Mouse (Mus musculus) limb, embryonic 15.5 days (tissue): ENCODE data around the gene Dmpk. TPM values are rescaled to one million over a fixed set of nuclear protein-coding genes. Genes with fewer than 3 reads are reported as not detected.
A peak's percentile ranks its signal among the peaks of the same experiment; 100 is the strongest.

Source experiments
- ATAC-seq: fragments of 200-750 bp; cut with Nextera tagmentation; 2 replicates; pipeline ENCODE4 v1.8.0; 2017; ENCODE audit warnings: low read depth, moderate TSS enrichment; ENCODE audit not compliant: insufficient number of reproducible peaks, low FRiP score, low TSS enrichment
- H3K27ac ChIP-seq: fragments of 300-500 bp; sonication (generic); 2 replicates; pipeline ENCODE4 v1.5.1; 2015; ENCODE audit warnings: moderate library complexity, mild to moderate bottlenecking, inconsistent platforms
- H3K27me3 ChIP-seq: fragments of 300-500 bp; sonication (generic); 2 replicates; pipeline ENCODE4 v1.6.1; 2015; ENCODE audit warnings: inconsistent platforms
- H3K36me3 ChIP-seq: fragments of 300-500 bp; sonication (generic); 2 replicates; pipeline ENCODE4 v1.6.1; 2015; ENCODE audit warnings: inconsistent platforms
- H3K4me1 ChIP-seq: fragments of 300-500 bp; sonication (generic); 2 replicates; pipeline ENCODE4 v1.6.1; 2015; ENCODE audit warnings: inconsistent platforms
- H3K4me2 ChIP-seq: fragments of 300-500 bp; sonication (generic); 2 replicates; pipeline ENCODE4 v1.6.1; 2015; ENCODE audit warnings: mild to moderate bottlenecking, inconsistent platforms
- H3K4me3 ChIP-seq: fragments of 300-500 bp; sonication (generic); 2 replicates; pipeline ENCODE4 v1.5.1; 2015; ENCODE audit warnings: mild to moderate bottlenecking, inconsistent platforms
- H3K9ac ChIP-seq: fragments of 300-500 bp; sonication (generic); 2 replicates; pipeline ENCODE4 v1.6.1; 2015; ENCODE audit warnings: inconsistent platforms
- H3K9me3 ChIP-seq: fragments of 300-500 bp; sonication (generic); 2 replicates; pipeline ENCODE4 v1.6.1; 2016; ENCODE audit warnings: inconsistent platforms
- WGBS: fragments of 180-500 bp; shearing (Covaris S2); methylation state at CpG from one replicate; pipeline ENCODE4 v1.1.7; 2015; 5-methylcytosine and 5-hydroxymethylcytosine counted together
- polyA plus RNA-seq: library from polyadenylated mRNA; unstranded; fragments of >200 nt; fragmentation: Nextera tagmentation; extraction: Ambion mirVana; gene quantifications from 2 replicates; pipeline ENCODE4 v1.2.1, GENCODE M21; 2015

The Dmpk gene
- 32.5 and 64.0 TPM in 2 replicates for polyA plus RNA-seq

DNA sequence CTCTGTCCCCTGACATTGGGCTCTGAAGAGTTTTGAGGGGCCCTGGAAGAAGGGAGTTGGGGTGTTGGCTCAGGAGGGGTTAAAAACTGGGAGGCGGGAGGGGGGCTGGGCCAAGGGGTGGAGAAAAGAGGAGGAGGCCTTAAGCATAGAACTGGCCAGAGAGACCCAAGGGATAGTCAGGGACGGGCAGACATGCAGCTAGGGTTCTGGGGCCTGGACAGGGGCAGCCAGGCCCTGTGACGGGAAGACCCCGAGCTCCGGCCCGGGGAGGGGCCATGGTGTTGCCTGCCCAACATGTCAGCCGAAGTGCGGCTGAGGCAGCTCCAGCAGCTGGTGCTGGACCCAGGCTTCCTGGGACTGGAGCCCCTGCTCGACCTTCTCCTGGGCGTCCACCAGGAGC is at the start of gene Dmpk:
Gene Dmpk, plus strand, starts transcription at position 149 of the 400 bp plus-strand sequence.
- Histone ChIP-seq H3K4me2 (peak within 1 kb of the TSS; percentile 45), H3K9ac (peak within 1 kb of the TSS; percentile 26; the same call in 1 of the 2 replicates)

DNA sequence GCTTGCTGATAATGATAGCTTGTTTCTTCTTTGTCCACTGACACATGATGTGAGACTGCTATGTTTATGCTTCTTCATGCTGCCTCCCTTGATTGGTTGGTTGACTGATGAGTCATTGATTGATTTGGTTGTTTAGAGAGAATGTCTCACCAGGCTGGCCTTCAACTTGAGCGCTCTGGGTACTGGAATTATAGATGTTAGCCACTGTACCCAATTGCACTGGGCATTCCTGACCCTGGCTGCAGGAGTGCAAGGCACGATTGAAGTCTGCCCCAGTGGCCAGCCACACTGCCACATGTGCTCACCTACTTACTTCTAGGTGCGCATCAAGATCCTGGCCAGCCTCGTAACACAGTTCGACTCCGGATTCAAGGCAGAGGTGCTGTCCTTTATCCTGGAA is 39.0 kb upstream of the Dmpk start:
- no peak for ATAC-seq
- H3K36me3 ChIP-seq: peaks cover 99% of the 10 kb centered on the region
- no peaks in the 10 kb centered on the region for H3K4me1 ChIP-seq
- H3K27me3 ChIP-seq: no peaks in the 10 kb centered on the region
- H3K9ac ChIP-seq: no peak overlapping the region
- no peak overlapping the region for H3K27ac ChIP-seq
- H3K4me2 ChIP-seq: no peak overlapping the region
- WGBS: 93% methylated on average over 6 of the region's 6 CpGs
- H3K9me3 ChIP-seq: no peaks in the 10 kb centered on the region
- H3K4me3 ChIP-seq: no peak overlapping the region

More for the DNA sequence above, at the start of gene Dmpk:
- Histone ChIP-seq H3K36me3 (peaks cover 65% of the 10 kb centered on the region), H3K27ac (peak within 1 kb of the TSS; percentile 73), H3K4me1 (peaks cover 58% of the 10 kb centered on the region), H3K9me3 (no peaks in the 10 kb centered on the region), H3K4me3 (peak within 1 kb of the TSS; percentile 34), H3K27me3 (no peaks in the 10 kb centered on the region)
- WGBS: 37% methylated on average over 10 of the region's 10 CpGs
- ATAC-seq: peak; percentile 45

DNA sequence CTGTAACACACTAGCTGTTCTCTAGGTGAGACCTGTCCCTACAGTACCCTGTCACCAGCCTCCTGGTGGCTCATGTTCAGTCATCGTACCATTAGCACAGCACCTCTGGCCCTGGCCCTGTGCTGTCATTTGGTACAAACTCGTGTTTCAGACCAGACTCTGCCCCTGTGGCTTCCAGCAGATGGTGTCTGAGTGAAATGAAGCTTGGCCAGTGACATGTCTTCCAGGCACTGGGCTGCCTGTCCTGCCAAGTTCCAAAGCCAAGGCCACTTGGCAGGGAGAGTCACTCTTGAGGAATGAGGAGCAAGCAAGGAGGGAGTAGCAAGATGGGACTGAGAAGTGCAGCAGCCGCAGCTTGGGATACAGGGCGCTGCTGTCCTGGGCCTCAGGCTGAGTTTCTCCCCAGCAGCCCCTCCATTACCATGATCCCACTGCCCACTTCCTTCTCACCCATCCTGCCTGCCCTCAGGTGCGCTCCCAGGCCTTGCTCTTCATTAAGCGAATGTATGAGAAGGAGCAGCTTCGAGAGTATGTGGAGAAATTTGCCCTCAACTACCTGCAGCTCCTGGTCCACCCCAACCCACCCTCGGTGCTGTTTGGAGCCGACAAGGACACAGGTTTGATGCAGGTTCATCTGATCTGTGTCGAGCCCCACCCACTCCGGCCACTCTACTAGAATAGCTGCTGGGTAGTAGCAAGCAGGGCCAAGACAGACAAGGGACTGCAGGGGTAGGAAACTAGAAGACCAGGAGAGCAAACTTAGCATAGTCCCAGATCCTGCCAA is 37.2 kb upstream of the Dmpk start:
- Histone ChIP-seq H3K9me3 (no peaks in the 10 kb centered on the region), H3K27me3 (no peaks in the 10 kb centered on the region), H3K27ac (no peak overlapping the region), H3K36me3 (peaks cover 99% of the 10 kb centered on the region), H3K9ac (no peak overlapping the region), H3K4me1 (no peaks in the 10 kb centered on the region), H3K4me3 (no peak overlapping the region), H3K4me2 (no peak overlapping the region)
- no peak for ATAC-seq
- WGBS: 89% methylated on average over 11 of the region's 11 CpGs

DNA sequence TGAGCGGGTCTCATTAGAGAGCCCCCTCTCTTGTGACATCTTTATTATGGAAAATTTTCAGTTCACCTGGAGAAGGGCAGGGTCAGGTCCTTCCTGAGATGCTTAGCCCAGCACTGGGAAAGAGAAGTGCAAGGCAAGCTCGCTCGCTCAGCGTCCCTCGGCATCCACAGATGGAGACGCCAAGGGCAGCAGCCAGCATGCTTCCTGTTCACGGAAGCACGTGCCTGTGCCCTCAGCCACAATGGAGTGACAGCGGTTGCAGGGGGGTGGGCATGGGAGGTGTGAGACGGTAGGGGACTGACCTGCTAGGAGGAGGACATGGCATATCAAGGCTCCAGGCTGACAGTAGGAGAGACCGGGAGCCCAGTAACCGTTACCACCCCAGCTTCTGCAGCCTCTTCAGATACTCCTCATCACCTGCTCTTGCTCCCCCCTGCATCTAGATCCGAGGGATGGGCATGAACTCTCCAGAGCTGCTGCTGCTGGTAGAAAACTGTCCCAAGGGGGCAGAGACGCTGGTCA is 35.6 kb upstream of the Dmpk start:
- no peak overlapping the region for H3K4me3 ChIP-seq
- ATAC-seq: no peak
- 87% methylated on average over 14 of the region's 14 CpGs for WGBS
- H3K27me3 ChIP-seq: no peaks in the 10 kb centered on the region
- no peak overlapping the region for H3K27ac ChIP-seq
- peaks cover 98% of the 10 kb centered on the region for H3K36me3 ChIP-seq
- no peak overlapping the region for H3K4me2 ChIP-seq
- no peaks in the 10 kb centered on the region for H3K4me1 ChIP-seq
- H3K9me3 ChIP-seq: no peaks in the 10 kb centered on the region
- H3K9ac ChIP-seq: no peak overlapping the region

DNA sequence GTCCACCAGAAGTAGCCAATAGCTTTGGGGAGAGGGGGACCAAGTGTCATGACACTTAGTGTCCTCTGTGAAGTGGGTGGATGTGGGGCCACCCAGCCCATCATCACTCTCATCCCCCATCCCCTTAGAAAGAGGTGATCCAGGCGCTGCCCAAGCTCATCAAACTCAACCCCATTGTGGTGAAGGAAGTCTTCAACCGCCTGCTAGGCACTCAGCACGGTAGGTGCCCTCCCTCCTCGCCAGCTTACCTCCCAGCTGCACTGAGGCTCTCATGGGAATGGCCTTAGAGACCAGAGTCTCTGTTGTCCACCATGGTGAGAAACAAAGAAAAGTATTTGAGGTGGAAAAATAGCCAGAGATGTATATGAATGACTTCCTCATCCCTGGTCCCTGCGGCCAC is 34.4 kb upstream of the Dmpk start:
- Histone ChIP-seq H3K36me3 (peaks cover 94% of the 10 kb centered on the region), H3K4me3 (no peak overlapping the region), H3K27ac (no peak overlapping the region), H3K9ac (no peak overlapping the region), H3K4me2 (no peak overlapping the region), H3K4me1 (peaks cover 6% of the 10 kb centered on the region), H3K9me3 (no peaks in the 10 kb centered on the region), H3K27me3 (no peaks in the 10 kb centered on the region)
- 87% methylated on average over 5 of the region's 5 CpGs for WGBS
- ATAC-seq: no peak

DNA sequence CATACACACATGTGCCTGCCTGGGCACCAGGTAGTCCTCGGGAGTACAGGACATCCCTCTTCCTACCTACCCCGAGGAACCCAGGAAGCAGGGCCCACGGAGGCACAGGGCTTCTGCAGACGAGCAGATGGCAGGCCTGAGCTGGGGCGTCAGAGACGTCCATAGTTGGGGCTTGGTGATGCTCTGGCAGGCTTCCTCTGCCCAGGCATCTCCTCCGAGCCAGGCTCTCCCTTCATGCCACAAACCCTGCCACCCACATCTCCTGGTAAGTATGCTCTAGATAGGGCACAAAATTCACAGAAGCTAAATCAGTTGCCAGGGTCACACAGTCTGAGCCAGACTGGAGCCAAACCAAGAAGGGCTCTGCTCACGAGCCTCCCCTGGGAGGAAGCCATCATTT is 33.5 kb upstream of the Dmpk start:
- no peak overlapping the region for H3K9ac ChIP-seq
- no peak overlapping the region for H3K4me3 ChIP-seq
- peaks cover 10% of the 10 kb centered on the region for H3K4me1 ChIP-seq
- peaks cover 87% of the 10 kb centered on the region for H3K36me3 ChIP-seq
- no peak for ATAC-seq
- H3K27me3 ChIP-seq: no peaks in the 10 kb centered on the region
- no peak overlapping the region for H3K27ac ChIP-seq
- no peaks in the 10 kb centered on the region for H3K9me3 ChIP-seq
- WGBS: 86% methylated on average over 8 of the region's 8 CpGs
- no peak overlapping the region for H3K4me2 ChIP-seq

DNA sequence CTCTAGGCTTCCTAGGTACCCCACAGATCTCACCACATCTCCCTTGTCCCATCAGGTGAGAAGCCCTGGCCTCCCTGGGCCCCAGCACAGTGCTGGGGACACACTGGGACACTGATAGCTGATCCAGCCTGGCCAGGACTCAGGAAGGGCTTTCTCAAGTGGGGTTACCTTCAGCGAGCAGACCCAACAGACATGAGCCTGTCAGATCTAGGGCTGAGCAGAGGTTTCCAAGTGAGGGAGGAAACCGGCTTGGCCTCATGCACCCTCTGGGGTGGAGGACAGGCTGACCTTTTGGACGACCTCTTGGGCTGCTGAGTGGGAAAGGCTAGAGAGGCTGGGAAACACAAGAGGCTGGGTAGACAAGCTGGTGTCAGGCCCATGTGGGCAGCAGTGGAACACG is 32.5 kb upstream of the Dmpk start:
- WGBS: 70% methylated on average over 4 of the region's 4 CpGs
- Histone ChIP-seq H3K27ac (no peak overlapping the region), H3K36me3 (peaks cover 80% of the 10 kb centered on the region), H3K9ac (no peak overlapping the region), H3K4me1 (peaks cover 10% of the 10 kb centered on the region), H3K27me3 (no peaks in the 10 kb centered on the region), H3K4me2 (no peak overlapping the region), H3K4me3 (no peak overlapping the region), H3K9me3 (no peaks in the 10 kb centered on the region)
- ATAC-seq: no peak

DNA sequence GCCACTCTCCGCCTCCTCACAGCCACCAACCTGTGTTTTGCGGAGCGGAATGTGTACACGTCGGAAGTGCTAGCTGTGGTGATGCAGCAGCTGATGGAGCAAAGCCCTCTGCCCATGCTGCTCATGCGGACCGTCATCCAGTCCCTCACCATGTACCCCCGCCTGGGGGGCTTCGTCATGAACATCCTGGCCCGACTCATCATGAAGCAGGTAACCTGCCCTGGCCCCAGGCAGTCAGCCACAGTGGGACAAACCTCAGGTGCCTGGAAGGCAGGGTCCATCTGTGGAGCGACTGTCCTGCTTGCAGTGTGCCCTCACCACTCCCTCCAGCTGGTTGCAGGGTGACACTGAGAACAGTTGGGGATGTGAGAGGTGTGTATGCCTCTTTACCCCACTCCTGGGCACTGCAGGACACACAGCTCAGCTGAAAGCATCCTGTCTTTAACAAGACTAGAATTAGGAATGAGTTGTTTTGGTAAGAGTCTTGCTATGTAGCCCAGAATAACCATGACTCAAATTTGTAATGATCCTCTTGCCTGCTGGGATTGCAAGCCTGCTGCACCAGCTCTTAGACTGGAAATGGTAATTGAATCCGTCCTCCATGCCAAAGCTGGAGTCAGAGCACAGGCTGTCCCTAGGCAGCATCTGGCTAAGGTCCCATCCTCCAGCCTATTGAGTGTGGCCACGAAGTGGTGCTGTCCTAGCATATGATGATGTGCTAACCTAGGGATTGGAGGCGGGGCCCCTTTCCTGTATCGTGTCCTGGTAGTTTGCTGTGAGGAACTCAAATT is 31.1 kb upstream of the Dmpk start:
- Histone ChIP-seq H3K27me3 (no peaks in the 10 kb centered on the region), H3K4me3 (no peak overlapping the region), H3K36me3 (peaks cover 66% of the 10 kb centered on the region), H3K9ac (no peak overlapping the region), H3K4me1 (peaks cover 10% of the 10 kb centered on the region), H3K9me3 (no peaks in the 10 kb centered on the region), H3K4me2 (no peak overlapping the region), H3K27ac (no peak overlapping the region)
- no peak for ATAC-seq
- WGBS: 85% methylated on average over 15 of the region's 15 CpGs

DNA sequence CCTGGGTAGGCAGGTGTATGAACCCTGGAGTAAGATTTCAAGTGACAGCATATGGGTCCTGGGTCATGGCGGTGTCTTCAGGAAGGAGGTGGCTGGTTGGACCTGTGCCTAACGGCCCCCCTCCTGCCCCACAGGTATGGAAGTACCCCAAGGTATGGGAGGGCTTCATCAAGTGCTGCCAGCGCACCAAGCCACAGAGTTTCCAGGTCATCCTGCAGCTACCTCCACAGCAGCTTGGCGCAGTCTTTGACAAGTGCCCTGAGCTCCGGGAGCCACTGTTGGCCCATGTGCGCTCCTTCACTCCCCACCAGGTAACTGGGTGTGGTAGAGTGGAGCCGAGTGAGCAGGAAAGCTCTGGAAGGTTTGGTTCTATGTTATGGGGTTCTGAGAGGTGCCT is 30.5 kb upstream of the Dmpk start:
- H3K4me1 ChIP-seq: peaks cover 10% of the 10 kb centered on the region
- no peak overlapping the region for H3K4me3 ChIP-seq
- peaks cover 61% of the 10 kb centered on the region for H3K36me3 ChIP-seq
- no peaks in the 10 kb centered on the region for H3K27me3 ChIP-seq
- no peak overlapping the region for H3K9ac ChIP-seq
- no peak overlapping the region for H3K4me2 ChIP-seq
- no peaks in the 10 kb centered on the region for H3K9me3 ChIP-seq
- WGBS: 89% methylated on average over 7 of the region's 7 CpGs
- H3K27ac ChIP-seq: no peak overlapping the region
- ATAC-seq: no peak

DNA sequence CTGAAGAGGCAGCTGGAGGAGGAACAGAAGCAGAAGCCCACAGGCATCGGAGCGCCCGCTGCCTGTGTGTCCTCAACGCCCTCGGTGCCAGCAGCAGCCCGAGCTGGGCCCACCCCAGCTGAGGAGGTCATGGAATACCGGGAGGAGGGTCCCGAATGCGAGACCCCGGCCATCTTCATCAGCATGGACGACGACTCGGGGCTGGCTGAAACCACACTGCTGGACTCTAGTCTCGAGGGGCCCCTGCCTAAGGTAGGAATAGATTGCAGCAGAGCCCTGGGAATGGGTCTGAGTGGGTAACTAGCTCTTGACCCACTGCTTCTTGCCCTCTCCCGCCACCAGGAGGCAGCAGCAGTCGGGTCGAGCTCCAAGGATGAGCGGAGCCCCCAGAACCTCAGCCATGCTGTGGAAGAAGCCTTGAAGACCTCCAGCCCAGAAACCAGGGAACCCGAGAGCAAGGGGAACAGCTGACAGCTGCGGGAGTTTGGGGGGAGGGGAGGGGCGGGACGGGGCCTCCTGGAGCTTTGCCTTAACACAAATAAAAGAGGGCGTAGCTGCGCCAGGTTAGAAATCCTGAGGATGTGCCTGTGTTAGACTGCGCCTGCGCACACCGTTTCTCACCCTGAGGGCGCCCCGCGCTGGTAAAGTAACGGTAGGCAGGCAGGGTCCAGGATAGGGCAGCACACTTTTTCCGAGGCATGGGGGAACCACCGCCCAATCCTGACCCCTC is 29.4 kb upstream of the Dmpk start, which contains the start of gene Rsph6a:
Gene Rsph6a, plus strand, starts transcription at position 644 of the 730 bp plus-strand sequence.
- Histone ChIP-seq H3K9ac (no peak within 1 kb of the TSS), H3K27me3 (no peaks in the 10 kb centered on the region), H3K4me2 (peak within 1 kb of the TSS; percentile 27), H3K4me3 (no peak within 1 kb of the TSS), H3K9me3 (no peaks in the 10 kb centered on the region), H3K36me3 (peaks cover 50% of the 10 kb centered on the region), H3K4me1 (peaks cover 10% of the 10 kb centered on the region), H3K27ac (no peak within 1 kb of the TSS)
- ATAC-seq: no peak
- 28% methylated on average over 33 of the region's 33 CpGs for WGBS

DNA sequence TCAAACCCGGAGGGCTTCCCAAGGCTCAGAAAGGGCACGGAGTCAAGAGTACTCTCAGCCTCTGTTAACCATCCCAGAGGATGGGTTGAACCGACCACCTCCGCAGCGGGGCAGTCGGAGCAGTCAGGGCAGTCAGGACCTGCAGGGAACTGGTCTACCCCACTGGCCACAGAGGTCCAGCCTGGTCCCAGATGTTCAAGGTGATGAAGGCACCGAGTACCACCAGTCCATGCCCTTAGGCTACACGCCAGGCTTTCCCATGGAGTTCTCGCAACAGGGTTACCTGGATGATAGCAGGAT is 28.9 kb upstream of the Dmpk start:
- peaks cover 45% of the 10 kb centered on the region for H3K36me3 ChIP-seq
- peaks cover 10% of the 10 kb centered on the region for H3K4me1 ChIP-seq
- no peak for ATAC-seq
- H3K4me3 ChIP-seq: no peak overlapping the region
- H3K27me3 ChIP-seq: no peaks in the 10 kb centered on the region
- no peak overlapping the region for H3K27ac ChIP-seq
- peak overlapping the region; percentile 27 for H3K4me2 ChIP-seq
- 66% methylated on average over 9 of the region's 9 CpGs for whole genome bisulfite sequencing
- H3K9me3 ChIP-seq: no peaks in the 10 kb centered on the region
- no peak overlapping the region for H3K9ac ChIP-seq
